Mouse (Mus musculus): ENCODE results near the gene Rab23.

GRCm38 (mm10) chr1:33672514-33672913 lies 47.2 kb upstream of the Rab23 start:
- TF ChIP-seq POLR2A (IDR thresholded peaks at IDR 0.05; ENCODE audit: borderline replicate concordance, control insufficient read depth, low read depth, low read length), result no peak
- peak; percentile 42 for TF ChIP-seq CTCF (IDR thresholded peaks at IDR 0.05; ENCODE audit: control insufficient read depth, insufficient read depth, low read length)
